Mouse (Mus musculus) spleen, adult 12 weeks (tissue): Measurements from ENCODE around the gene Pdzrn4.

ENCODE experiments used
- DNase-seq: peaks from one replicate; pipeline ENCODE4 v3.0.0; 2022; ENCODE audit warnings: low spot score

The Pdzrn4 gene

DNA sequence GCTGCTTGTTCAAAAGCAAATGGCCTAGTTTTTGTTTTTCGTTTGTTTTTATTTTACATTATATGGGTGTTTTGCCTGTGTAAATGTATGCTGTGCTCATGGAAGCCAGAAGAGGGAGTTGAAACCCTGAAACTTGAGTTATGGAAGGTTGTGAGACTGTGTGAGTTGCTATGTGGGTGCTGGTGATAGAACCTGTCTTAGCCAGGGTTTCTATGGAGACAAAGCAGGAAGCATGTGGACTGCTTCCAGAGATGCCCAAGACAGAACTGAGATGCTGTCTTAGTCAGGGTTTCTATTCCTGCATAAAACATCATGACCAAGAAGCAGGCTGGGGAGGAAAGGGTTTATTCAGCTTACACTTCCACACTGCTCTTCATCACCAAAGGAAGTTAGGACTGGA lies 190.8 kb downstream of the Pdzrn4 start:
- no peak for DNase-seq

DNA sequence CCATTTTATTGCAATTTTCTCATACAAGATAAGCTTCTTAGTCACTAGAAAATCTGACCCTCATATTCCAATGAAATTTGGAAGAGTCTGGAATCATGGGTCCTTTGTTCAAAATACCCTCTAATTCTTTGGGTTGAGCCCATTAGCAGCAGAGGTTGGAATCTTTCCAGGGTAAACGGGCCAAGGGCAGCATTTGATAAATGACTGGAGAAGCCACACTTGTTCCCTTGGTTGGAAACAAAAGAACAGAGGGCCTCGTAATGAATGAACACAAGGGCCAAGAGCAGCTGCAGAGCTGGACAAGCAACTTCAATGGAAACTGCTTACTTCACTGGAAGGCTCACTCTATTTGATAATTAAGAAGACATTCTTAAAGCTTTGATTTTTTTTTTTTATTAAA lies 198.0 kb downstream of the Pdzrn4 start:
- DNase-seq = no peak

DNA sequence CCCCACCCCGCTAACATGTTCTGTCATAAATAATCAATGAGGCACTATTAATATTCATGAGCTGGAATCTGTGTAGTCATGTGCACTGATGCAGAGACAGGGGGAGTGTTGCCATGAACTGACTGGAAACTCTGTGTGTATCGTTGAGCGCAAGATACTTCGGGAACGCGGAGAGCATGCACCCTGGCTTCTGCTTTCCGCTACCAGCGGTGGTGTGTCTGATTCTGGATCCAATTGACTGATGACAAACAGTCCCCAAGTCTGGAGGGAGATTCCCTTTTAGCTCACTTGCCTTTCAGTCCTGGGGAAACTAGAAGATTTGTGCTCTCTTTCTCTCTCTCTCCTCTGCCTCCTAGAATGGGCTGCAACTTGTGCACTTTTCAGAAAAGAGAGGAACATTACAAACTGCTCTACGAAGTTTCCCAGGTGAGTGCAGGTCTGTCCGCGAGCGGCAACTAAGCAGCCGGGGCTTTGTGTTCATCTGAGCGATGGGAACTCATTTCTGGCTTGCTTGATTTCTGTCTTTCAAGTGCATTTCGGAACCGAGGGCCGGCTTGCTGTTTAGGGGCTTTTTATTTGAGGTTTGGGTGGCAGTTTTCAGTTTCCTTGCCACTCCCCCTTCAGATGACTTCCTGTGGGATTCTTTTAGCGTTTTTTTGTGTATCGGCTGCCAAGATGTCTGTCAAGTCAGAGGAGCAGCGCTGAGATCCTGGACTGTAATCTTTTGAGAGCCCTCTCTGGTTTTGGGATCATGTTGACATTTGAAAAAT lies 200.5 kb downstream of the Pdzrn4 start:
- DNase-seq = no peak

DNA sequence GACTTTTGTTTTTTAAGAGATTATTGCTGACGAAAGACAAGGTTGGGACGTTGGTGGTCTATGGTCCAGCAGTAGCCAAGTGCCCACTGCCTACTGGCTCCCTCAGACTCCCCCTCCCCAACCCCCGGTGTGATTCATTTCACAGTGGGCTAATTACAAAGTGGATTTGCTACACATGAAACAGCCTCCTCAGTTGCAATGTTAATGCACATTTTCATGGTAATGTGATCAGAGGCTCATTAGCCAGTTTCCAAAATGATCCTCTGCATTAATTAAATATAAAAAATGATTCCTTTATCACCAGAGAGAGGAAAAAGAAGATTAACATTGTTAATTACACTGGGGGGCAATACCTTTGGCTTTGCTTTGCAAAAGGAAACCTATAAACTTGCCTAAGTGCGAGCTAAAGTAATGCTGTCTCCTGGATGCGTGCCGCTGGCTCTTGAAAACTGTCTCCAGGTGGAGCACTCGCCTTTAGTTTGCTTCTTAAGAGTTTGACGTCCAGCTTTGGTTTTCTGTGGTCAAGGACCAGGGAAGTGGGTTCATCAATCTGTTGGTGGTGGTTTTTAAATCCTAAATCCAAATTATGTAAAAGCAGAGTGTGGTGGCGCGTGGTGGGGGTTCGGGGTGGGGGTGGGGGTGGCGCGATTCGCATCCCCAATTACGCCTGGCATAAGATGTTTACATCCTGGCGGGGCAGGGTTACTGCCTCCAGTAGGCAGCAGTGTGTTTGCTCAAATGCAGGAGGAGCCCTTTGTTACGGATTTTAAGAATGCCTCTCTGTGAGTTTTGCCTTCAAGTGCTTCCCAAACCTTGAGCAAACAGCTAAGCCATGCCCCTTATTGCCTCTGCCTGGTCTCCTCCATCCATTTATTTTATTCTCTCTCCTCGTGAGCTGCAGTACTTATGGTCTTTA lies 202.0 kb downstream of the Pdzrn4 start:
- DNase-seq = no peak

DNA sequence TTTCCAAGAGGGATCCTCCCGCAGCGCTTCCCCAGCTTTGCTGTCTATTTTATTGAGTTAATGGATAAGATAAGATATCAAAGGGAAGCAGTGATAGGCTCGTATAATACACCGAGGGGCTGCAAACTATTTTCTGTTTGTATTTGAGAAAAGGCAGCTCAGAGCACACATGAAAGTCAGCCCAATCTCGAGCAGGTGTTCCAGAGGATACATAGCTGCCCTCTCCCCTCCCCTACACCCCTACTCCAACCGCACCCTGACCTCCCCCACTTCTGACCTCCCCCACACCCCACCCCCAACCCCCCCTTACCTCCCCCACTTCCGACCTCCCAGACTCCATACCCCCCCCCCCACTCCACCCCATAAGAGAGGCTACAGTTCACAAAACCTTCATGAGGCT lies 202.7 kb downstream of the Pdzrn4 start:
- DNase-seq = no peak

DNA sequence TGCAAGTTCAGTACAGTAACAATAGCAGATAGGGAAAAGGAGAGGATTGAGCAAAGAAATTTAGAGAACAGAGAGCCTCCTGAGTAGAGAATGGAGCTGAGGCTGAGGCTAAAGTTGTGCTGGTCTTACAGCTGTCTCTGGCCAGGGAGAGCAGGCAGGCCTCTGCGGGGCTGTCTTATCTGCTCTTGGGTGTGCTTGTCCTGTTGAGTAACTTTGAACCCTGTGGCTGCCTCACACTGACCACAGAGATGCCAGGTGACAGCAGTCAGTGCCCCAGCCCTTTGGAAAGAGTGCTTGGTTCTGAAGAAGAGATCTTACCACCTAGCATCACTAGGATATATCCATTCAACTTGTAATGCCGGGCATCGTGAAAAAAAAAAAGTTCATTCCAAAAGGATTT lies 214.2 kb downstream of the Pdzrn4 start:
- no peak for DNase-seq

DNA sequence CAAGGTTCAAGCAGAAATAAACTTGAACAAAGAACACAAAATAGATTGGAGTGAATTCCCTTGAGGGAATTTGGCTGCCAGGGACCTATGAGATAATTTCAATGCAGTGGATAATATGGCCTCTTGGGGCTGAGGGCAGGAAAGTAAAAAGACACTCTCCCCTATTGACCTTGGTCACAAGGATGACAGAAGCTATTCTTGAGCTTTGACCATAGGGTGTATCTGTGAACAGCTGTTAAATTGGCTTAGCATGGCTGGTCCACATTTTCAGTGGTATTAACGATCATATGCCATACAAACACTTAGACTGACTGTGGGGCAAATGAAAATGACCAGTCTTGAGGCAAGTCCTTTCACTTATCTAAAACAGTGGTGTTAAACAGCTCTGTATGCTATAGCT lies 215.7 kb downstream of the Pdzrn4 start:
- no peak for DNase-seq

DNA sequence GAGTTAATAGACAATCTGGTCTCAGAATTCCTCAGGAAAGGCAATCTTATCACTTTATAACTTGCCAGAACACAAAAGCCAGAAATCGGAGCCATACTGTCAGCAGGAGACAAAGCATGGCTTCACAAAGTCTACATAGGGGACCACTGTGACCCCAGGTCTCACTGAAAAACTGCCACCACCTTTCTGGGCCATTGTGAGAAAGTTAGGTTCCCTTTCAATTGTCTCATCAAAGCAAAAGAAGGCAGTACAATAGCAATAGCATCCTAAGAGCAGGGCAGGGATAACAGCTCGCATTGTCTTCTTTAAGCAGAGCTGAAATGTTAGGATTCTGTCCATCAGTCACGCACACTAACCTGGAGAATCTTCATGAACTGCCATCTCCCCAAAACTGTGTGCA lies 216.5 kb downstream of the Pdzrn4 start:
- DNase-seq = no peak

DNA sequence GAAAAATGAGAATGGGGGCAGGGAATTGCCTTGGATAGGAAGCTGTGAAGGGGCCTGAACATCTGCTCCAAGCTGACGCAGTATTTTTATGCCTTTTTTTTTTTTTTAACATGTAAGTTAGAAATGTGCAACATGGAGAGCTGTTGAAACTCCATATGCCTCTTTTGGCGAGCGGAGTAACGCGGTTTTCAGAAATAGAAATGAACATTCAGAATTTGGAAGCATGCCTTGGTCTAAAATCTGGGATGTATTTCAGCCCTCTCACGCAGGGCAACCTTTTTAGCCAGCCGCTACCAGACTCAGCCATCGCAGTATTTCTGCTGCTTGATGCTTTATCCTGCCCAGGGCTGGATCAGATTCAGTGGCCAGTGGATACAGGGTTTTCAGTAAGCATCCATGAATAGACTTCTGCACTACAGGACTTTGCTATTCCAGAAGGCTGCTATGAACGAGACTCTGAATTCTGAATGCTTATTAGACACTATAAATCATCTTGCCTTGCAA lies 225.1 kb downstream of the Pdzrn4 start:
- no peak for DNase-seq

DNA sequence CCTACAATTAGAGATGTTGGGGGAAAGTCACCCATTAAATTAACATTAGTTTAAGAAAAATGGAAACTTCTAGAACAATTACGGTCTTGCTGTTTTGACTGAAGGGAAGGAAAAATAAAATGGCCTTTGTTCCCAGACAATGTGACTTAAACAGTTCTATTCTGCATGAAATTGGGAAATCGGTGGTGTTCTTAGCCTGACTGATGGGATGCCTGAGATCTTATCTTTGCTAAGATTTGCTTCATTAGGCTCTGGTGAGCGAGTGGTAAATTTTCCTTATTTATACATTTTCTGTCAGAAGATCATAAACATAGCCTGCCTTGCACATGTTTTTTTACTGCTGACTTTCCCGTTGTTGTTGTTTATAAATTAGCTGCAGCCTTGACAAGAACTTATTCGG lies 225.6 kb downstream of the Pdzrn4 start:
- DNase-seq = no peak

DNA sequence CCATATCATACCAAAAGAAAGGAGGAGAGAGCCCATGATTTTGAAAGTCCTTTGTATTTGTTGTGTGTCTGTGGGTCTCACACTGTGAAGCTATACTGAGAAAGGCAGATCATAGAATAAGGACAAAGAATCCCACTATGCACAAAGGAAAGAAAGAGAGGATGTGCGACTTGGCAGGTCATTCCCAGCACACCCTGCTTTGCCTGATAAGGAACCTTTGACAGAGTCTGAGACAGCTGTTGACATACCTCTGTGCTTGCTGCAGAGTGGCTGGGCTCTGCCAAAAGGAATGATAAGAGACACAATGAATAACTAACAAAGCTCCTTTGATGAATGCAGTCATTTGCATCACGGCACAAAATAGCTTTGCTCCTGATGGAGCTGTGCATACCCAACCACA lies 232.5 kb downstream of the Pdzrn4 start:
- DNase-seq = no peak

DNA sequence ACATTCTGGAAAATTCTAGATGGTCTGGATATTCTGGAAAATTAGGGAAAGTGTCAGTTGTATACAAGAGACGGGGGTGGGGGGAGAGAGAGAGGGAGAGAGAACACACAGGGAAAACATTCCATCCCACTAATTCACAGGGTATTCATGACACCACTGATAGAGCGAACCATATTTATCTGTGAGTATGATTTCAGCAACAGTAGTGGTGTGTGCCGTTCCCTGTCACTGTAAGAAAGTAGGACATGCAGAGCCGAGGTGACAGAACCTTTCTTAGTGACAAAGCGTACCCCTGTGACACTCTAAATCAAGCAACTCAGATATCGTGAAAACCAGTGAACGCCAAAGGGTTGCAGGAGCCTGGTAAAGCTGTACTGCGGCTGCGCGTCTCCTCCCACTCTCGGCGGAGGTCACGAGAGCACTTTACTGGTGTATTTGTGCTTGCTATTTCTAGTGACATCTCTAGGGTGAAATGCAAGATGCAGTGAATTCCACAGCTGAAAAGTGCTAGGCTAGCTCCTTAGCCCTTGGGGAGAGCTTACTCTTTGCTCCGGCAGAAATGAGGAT lies 237.4 kb downstream of the Pdzrn4 start:
- no peak for DNase-seq

DNA sequence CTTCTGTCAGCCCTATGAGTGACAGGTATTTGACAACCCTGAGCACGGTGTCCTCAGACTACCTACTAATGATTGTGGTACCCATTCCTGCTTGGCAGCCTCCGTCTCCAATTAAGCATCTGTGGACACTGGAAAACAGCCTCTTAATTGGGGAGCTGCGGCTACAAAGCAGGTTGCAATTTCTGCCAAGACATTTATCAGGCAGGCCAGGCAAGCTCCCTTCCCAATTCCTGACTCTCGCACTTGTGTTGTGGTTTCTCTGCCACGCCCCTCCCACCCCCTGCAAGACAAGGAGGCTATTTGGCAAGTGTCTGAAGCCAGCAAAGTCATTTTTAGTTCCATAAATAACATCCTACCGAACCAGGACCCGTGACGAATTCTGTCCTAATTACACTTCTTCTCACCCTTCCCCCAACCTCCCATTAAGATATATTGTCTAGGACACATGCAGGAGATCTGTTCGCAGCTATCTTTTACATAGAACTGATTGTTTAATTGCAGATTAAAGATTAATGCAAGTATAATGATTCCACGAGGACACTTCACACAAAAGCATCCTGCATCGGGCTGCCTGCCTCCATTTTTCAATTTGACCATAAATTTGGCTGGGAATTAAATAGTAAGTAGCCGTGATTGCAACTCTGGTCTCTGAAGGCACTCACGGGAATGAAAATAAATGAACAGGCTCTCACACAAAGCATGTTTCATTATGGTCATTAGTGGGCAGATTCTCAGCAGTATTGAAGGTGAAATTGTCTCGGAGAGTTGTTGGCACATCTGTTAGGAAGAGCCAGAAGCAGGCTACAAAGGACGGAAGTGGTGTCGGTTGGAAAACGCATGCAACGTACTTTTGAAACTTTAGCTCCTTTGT lies 243.8 kb downstream of the Pdzrn4 start:
- DNase-seq = no peak

DNA sequence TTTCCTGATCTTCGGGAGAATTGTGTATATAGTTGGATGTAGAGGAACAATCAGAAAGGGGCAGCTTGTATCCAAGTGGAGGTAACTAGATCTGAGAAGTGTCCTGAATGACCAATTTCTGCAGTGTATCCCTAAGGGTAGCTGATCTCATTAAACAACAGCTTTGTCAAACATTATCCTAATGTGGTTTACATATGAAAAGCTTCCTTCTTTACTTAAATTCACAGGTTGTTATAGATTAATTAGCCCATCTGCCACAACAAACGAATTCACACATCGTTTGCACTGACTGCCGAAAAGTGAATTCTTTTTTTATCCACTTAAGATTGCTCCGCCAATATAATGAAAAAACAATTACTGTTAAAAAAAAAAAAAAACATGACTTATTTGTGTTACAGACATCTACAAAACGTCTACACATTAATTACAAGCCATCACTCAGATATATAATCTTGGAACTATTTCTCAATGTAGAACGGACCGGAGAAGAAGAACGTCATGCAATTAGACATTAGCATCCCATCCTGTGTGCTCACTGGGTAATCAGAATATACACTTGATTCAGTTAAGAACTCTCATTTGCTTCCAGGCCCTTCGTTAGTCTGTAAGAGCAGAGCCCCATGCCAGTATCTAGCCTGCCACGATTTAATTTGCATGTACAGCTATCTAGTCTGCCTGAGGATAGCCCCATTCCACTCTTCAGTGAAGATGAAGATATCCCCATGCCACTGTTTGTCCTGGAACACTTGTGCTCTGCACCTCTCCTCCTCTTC lies 274.8 kb downstream of the Pdzrn4 start:
- no peak for DNase-seq

DNA sequence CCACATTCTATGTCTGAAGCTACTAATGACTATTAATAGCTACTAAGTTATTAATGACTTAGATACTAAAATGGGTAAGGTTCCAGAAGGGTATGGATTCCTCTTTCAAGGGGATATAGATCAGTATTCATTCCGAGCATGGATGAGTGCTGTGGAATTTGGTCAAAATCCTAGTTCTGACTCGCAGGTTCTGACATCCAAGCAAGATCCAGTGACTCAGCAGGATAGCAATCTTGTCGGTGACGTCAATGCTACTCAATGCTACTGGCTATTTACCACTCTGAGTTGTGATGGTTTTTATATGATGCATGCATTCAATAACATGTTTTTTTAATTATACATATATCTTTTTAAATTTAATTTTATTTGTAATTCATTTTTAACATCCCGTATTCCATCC lies 279.4 kb downstream of the Pdzrn4 start:
- no peak for DNase-seq

DNA sequence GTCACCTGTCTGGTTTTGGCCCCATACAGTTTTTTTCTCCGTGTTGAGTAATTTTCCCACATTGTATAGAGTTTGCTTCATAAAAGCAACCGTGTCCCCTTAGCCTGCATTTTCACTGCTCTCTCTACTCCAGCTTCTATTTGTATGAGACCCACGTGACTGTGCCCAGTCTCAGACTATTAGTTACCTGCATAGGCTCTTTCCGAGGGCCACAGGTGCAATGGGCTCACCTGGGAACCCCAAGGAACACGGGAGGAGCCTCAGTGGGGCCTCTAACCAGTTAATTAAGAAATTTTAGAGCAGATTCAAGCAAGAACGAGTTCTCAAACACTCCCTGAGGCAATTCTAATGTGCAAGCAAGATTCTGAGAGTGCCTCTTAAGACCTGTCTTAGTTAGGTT lies 281.7 kb downstream of the Pdzrn4 start:
- no peak for DNase-seq

DNA sequence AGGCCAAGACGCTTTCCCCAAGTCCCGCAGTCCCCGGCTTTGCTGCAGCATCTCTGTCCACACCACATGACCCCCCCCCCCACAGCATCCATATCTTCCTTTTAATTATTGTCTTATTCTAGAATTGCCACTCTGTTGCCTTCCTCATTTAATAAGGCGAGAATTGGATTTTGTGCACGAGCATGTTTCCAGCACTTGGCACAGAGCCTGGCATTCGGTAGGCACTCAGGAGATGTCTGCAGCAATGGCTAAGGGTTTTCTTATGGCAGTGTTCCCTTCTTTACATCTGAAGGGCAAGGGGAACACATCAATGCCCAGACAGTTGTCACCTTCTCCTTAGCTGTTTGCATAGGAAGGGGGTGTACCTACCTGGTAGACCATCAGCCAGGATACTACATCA lies 282.9 kb downstream of the Pdzrn4 start:
- DNase-seq = no peak

DNA sequence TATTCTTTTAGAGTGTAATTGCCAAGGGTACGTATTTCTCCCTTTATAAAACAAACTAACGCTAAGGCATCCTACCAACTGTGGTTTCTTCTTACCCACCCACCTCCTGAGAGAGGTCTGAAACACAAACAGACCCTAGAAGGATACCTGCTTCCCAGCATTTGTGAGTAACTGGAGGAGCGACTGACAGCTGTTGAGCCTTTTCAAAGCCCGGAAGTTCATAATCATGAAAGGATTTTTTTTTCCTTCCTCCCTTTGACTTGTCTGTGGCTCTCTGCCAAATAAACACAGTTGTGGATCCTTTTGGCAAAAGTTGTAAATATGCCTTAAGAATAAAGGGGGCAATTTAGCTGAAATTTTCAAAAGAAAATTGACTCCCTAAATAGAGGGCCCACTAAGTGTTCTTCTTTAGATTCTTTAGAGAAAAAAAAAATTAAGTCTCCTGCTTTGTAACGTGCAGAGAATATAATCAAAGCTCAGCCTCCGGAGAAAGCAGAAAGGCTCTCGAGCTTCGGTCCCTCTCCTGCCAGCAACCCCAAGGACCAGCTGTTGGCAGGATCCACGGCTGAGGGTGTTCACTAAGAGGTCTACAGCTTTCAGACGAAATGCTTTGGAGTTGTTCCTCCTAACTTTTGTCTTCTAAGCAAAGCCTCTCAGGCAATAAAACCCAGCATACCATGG lies 299.7 kb downstream of the Pdzrn4 start:
- DNase-seq = no peak

DNA sequence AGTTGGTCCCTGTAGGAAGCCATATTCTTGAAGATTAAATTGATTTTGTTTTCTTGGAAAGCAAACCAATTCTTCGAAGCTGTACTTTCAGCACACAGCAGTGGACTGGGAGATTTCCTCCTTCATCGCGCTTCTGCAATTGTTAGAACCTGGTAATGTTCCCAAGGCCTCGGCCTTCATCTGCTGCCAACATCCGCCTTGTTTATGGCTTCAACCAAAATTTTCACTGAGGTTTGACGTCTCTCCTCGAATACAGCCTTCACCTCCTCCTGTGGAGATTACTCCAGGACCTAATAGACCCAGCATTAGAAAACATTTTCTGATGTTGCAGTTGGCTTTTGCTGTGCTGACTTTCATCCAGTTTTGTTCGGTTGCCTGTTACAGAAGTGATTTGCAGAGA lies 307.5 kb downstream of the Pdzrn4 start:
- DNase-seq = no peak

DNA sequence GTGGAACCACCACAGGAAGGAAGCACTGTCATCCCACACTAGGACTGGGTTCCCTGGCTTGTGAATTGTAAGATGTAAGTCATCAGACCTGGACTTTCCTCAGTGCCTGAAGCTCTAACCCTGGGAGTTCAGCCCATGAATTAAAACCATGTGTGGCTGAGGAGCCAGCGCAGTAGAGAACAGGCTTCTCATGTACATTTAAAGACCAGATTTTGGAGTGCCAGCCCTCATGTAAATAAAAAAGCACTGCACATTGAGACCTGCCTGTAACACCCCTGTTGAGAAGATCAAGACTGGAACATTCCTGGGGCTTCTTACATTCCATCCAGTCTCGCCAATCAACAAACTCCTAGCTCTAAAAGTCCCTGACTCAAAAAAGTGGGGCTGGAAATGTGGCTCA lies 342.0 kb downstream of the Pdzrn4 start:
- no peak for DNase-seq

DNA sequence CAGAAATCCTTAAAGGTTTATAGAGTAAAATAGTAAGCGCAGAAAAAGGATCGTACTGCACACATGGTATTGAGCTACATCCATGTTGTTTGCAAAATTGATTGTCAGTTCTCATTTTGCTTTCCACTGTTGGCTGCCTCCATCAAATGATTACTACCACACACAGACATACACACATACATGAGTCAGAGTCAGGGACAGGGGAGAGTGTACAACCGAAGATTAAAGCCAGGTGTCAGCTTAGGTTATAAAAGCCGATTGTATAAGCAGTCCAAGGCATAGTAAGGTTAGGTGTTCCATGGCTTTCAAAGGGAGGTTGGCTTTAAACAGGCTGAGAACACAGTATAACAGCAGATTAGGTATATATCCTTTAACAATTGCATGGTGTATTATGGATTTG lies 343.2 kb downstream of the Pdzrn4 start:
- no peak for DNase-seq
